Mouse (Mus musculus) liver, adult 2 months (tissue): ENCODE results near the gene Car12. TPM values are rescaled to one million over a fixed set of nuclear protein-coding genes. Genes with fewer than 3 reads are reported as not detected.

Experiments
- DNase-seq: peaks from one replicate; pipeline ENCODE4 v3.0.0-alpha.2; 2011; ENCODE audit warnings: low read depth, low spot score; ENCODE audit errors: extremely low read depth
- H3K27ac ChIP-seq: fragments of 200-500 bp; replicated peaks from 2 replicates; pipeline ENCODE4 v1.5.1; 2012; ENCODE audit warnings: low read depth, mild to moderate bottlenecking, control low read depth, inconsistent platforms, low read length; ENCODE audit not compliant: insufficient read depth
- H3K27me3 ChIP-seq: fragments of 200-500 bp; 2 replicates; pipeline ENCODE4 v1.6.1; 2012; ENCODE audit warnings: mild to moderate bottlenecking, moderate library complexity, low read length, inconsistent platforms; ENCODE audit not compliant: control insufficient read depth, insufficient read depth
- H3K36me3 ChIP-seq: fragments of 200-500 bp; 2 replicates; pipeline ENCODE4 v1.6.1; 2012; ENCODE audit warnings: low read length, inconsistent platforms; ENCODE audit not compliant: control insufficient read depth, insufficient read depth
- H3K4me1 ChIP-seq: fragments of 200-500 bp; 2 replicates; pipeline ENCODE4 v1.6.1; 2011; ENCODE audit warnings: low read length; ENCODE audit not compliant: control insufficient read depth, insufficient read depth
- H3K4me3 ChIP-seq: fragments of 200-500 bp; 2 replicates; pipeline ENCODE4 v1.5.1; 2011; ENCODE audit warnings: low read depth, mild to moderate bottlenecking, control low read depth, low read length, moderate library complexity; ENCODE audit not compliant: insufficient read depth
- H3K79me2 ChIP-seq: fragments of 200-500 bp; 2 replicates; pipeline ENCODE4 v1.6.1; 2012; ENCODE audit warnings: inconsistent platforms, mild to moderate bottlenecking, low read length, moderate library complexity; ENCODE audit not compliant: control insufficient read depth, insufficient read depth
- H3K9ac ChIP-seq: fragments of 200-500 bp; 2 replicates; pipeline ENCODE4 v1.6.1; 2012; ENCODE audit warnings: low read depth, mild to moderate bottlenecking, control low read depth, inconsistent platforms, low read length
- CTCF ChIP-seq: fragments of 200-500 bp; IDR thresholded peaks from 2 replicates; pipeline ENCODE4 v1.5.1; 2011; ENCODE audit warnings: low read depth, low read length, control low read depth
- POLR2A ChIP-seq: fragments of 200-500 bp; IDR thresholded peaks from 2 replicates; pipeline ENCODE4 v1.6.1; 2011; ENCODE audit warnings: low read length, control low read depth; ENCODE audit not compliant: insufficient read depth; ENCODE audit errors: extremely low read depth
- WGBS: fragments of 180-500 bp; shearing (Covaris S2); methylation state at CpG from one replicate; pipeline ENCODE4 v1.1.7; 2018; 5-methylcytosine and 5-hydroxymethylcytosine counted together
- polyA plus RNA-seq: library from polyadenylated mRNA; depleted of rRNA; stranded (reverse); fragments of >200 nt; gene quantifications from 2 replicates; pipeline ENCODE4 v1.2.3, GENCODE M21; 2012; rRNA removed
- total RNA-seq: library from RNA; depleted of rRNA; stranded (reverse); fragments of >200 nt; gene quantifications from 2 replicates; pipeline ENCODE4 v1.2.3, GENCODE M21; 2014; rRNA removed

The Car12 gene
- total RNA-seq (0.34 TPM in 1 of 2 replicates, not detected in the other), polyA plus RNA-seq (0.24 TPM in 1 of 2 replicates, not detected in the other)

GRCm38 (mm10) chr9:66713135-66714021 is at the start of gene Car12:
Car12 (plus strand) TSS chr9:66713686.
- TF ChIP-seq CTCF: no peak
- no peak for TF ChIP-seq POLR2A
- peaks cover 12% of the 10 kb centered on the region; the same call in 1 of the 2 replicates for H3K27me3 ChIP-seq
- H3K4me3 ChIP-seq: peak within 1 kb of the TSS; percentile 43; the same call in 1 of the 2 replicates
- DNase-seq: no peak
- H3K36me3 ChIP-seq: no peaks in the 10 kb centered on the region
- H3K79me2 ChIP-seq: no peaks in the 10 kb centered on the region
- H3K27ac ChIP-seq: no peak within 1 kb of the TSS
- peaks cover 3% of the 10 kb centered on the region for H3K4me1 ChIP-seq
- H3K9ac ChIP-seq: peak within 1 kb of the TSS; percentile 34; the same call in 1 of the 2 replicates
- WGBS: 16% methylated on average over 29 of the region's 29 CpGs

GRCm38 (mm10) chr9:66663764-66664163 is 49.7 kb upstream of the Car12 start:
- Histone ChIP-seq H3K79me2 (no peaks in the 10 kb centered on the region), H3K36me3 (no peaks in the 10 kb centered on the region), H3K4me1 (peaks cover 4% of the 10 kb centered on the region; the same call in 1 of the 2 replicates), H3K9ac (no peak overlapping the region), H3K27me3 (no peaks in the 10 kb centered on the region), H3K27ac (no peak overlapping the region), H3K4me3 (no peak overlapping the region)
- DNase-seq: no peak
- 89% methylated on average over 3 of the region's 3 CpGs for WGBS
- TF ChIP-seq CTCF (no peak), POLR2A (no peak)

GRCm38 (mm10) chr9:66664561-66664960 is 48.9 kb upstream of the Car12 start:
- Histone ChIP-seq H3K27me3 (no peaks in the 10 kb centered on the region), H3K4me3 (no peak overlapping the region), H3K36me3 (no peaks in the 10 kb centered on the region), H3K4me1 (peaks cover 4% of the 10 kb centered on the region; the same call in 1 of the 2 replicates), H3K79me2 (no peaks in the 10 kb centered on the region), H3K27ac (no peak overlapping the region), H3K9ac (no peak overlapping the region)
- no peak for DNase-seq
- 90% methylated on average over 7 of the region's 7 CpGs for WGBS
- no peak for TF ChIP-seq POLR2A
- TF ChIP-seq CTCF: no peak

- Histone ChIP-seq H3K27me3 (no peaks in the 10 kb centered on the region), H3K4me3 (no peak overlapping the region), H3K9ac (no peak overlapping the region), H3K79me2 (no peaks in the 10 kb centered on the region), H3K4me1 (peaks cover 4% of the 10 kb centered on the region; the same call in 1 of the 2 replicates), H3K27ac (no peak overlapping the region), H3K36me3 (no peaks in the 10 kb centered on the region)
- 27% methylated on average over 3 of the region's 3 CpGs for WGBS
- TF ChIP-seq CTCF (no peak), POLR2A (no peak)
- peak; percentile 85 for DNase-seq
Measured at GRCm38 (mm10) chr9:66666153-66666552, 47.3 kb upstream of the Car12 start.

- WGBS: 90% methylated on average over 6 of the region's 6 CpGs
- no peaks in the 10 kb centered on the region for H3K36me3 ChIP-seq
- no peaks in the 10 kb centered on the region for H3K79me2 ChIP-seq
- no peak overlapping the region for H3K9ac ChIP-seq
- H3K27me3 ChIP-seq: no peaks in the 10 kb centered on the region
- no peak for DNase-seq
- TF ChIP-seq CTCF: no peak
- no peak for TF ChIP-seq POLR2A
- H3K4me3 ChIP-seq: no peak overlapping the region
- H3K4me1 ChIP-seq: peaks cover 4% of the 10 kb centered on the region; the same call in 1 of the 2 replicates
- H3K27ac ChIP-seq: no peak overlapping the region
Measured at GRCm38 (mm10) chr9:66667046-66667445, 46.4 kb upstream of the Car12 start.
